Mouse (Mus musculus) left cerebral cortex, adult 18-20 months (tissue): ENCODE results near the gene Bcr. TPM values are rescaled to one million over a fixed set of nuclear protein-coding genes. Genes with fewer than 3 reads are reported as not detected.

Experiments
- DNase-seq, 2 experiments: peaks; one replicate each; pipeline ENCODE4 v3.0.0; 2021 to 2022; ENCODE audit warnings: low spot score in 2 of 2, mixed read lengths in 1 of 2
- total RNA-seq, 2 experiments: library from RNA; stranded (reverse); gene quantifications; 2 replicates each; pipeline ENCODE4 v1.2.3; 2021

Gene Bcr
- total RNA-seq, 2 experiments from 2014 or later = 102 to 109 TPM

- no peak for DNase-seq
Measured at GRCm38 (mm10) chr10:75055672-75056071, 4.7 kb upstream of the Bcr start.

GRCm38 (mm10) chr10:75056255-75056654, 4.1 kb upstream of the Bcr start:
- DNase-seq = no peak

DNA sequence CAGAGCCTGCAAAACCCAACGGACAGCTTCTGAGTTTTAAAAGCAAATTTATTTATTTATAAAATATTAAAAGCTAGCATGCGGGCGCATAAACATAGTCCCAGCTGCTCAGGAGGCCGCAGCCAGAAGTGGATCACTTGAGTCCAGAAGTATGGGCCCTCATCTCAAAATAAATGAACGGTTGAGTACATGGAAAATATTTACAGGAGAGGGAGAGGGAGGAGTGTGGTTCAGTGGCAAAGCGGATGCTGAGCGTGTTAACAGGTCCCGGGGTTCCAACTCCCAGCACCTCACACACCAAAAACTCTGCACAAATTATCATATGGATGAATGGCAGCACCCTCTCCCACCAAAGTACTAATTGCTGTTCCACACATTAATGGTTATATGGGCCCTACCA, 2.1 kb upstream of the Bcr start:
- no peak for DNase-seq

DNA sequence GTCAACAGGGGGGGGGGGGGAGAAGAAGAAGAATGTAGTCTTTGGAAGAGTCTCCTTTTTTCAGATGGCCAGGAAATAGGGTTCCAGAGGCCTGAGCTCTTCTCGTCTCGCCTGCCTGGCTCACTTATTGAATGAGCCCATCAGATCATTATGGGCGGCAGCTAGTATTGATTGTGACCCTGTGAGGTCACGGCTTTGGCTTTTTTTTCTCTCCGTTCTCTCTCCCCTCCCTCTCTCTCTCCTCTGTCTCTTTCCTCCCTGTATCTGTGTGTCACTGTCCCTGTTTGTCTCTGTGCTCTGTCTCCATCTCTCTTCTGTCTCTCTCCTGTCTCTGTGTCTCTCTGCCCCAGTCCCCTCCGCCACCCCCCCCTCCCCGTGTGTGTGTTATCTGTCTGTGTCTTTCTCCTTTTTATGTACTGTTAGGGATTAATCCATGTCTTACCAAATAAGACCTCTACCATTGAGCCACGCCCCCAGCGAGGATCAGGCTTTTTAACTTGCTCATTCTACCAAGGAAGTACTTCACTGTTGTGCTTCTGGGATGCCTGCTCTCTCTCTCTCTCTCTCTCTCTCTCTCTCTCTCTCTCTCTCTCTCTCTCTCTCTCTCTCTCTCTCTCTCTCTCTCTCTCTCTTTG, 1.5 kb upstream of the Bcr start:
- no peak for DNase-seq

GRCm38 (mm10) chr10:75059396-75059795, 996 bp upstream of the Bcr start:
- peak; percentile 80 to 82 for DNase-seq

GRCm38 (mm10) chr10:75060843-75061235, 447 bp downstream of the Bcr start:
- DNase-seq = no peak

DNA sequence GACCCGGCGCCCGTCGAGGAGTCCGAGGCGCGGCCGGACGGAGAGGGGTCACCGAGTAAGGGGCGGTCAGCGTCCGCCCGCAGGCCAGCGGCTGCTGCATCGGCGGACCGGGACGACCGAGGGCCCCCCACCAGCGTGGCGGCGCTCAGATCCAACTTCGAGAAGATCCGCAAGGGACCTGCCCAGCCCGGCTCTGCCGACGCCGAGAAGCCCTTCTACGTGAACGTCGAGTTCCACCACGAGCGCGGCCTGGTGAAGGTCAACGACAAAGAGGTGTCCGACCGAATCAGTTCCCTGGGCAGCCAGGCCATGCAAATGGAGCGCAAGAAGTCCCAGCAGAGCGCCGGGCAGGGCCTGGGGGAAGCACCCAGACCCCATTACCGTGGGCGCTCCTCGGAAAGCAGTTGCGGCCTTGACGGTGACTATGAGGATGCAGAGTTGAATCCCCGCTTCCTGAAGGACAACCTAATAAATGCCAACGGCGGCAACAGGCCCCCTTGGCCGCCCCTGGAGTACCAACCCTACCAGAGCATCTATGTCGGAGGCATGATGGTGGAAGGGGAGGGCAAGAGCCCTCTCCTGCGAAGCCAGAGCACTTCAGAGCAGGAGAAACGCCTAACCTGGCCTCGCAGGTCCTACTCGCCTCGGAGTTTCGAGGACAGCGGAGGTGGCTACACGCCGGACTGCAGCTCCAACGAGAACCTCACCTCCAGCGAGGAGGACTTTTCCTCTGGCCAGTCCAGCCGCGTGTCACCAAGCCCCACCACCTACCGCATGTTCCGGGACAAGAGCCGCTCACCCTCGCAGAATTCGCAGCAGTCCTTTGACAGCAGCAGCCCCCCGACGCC, 1.2 kb downstream of the Bcr start:
- DNase-seq = no peak

DNA sequence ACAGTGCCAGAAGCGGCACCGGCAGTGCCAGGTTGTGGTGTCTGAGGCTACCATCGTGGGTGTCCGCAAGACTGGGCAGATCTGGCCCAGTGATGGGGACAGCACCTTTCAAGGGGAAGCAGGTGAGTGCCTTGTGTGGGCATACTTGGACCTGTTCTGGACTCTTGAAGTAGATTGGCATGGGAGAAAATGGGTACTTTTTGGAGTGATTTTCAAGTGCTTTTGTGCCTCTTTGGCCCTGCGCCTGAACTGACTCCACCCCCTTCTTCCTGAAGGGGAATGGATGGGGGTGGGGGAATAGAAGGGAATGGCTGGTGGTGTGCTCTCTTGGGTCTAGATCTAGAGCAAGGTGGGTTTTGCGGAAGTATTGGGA, 1.8 kb downstream of the Bcr start:
- no peak for DNase-seq

GRCm38 (mm10) chr10:75062621-75063020, 2.2 kb downstream of the Bcr start:
- no peak for DNase-seq

DNA sequence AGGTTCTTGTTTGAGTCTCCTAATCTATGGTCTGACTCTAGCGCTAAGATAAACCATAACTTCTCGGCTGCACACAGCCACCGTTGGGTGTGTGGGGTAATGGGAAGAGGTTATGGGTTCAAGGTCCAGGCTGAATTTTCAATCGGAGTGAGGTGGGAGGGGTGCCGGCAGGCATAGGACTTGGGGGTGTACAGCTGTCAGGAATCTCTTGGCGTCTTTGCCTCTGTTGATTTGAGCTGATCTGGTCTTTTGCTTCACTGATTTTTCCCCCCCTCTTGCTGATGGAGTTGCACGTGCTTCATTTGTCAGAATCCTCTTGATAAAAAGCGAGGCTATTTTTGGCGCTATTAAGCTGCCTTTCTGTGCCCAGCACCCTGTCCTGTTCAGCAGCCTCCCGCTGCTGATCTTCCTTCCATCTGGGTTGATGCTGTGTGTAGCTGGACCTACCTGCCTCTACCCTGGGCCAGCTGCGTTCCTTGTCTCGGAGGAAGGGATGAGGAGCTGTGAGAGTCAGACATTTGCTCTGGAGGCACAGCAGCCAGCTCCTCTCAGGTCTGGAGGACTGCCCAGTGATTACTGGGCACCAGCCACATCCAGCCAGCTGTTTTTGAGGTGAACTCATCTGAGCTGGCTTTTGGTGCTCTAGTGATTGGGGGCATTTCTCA, 3.0 kb downstream of the Bcr start:
- DNase-seq = no peak

DNA sequence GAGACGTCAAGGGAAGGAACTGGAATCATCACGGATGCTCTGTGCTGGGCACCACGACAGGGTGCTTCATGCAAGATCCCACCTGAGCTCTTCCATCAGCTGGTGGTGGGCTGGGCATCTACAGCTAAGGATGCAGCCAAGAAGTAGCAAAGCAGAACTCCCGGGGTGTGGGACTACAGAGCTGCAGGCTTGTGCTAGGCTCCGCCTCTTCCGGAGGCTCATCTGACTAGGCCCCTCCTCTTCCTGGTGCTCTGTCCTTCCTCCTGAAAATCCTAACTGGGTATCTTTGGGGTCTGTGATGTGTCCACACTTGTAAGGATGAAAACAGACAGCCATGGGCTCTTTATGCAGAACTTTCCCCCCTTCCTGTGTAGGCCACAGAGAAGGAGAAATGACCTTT, 5.3 kb downstream of the Bcr start:
- DNase-seq = no peak

GRCm38 (mm10) chr10:75067446-75067845, 7.1 kb downstream of the Bcr start:
- DNase-seq = no peak

GRCm38 (mm10) chr10:75068086-75068485, 7.7 kb downstream of the Bcr start:
- no peak for DNase-seq

DNA sequence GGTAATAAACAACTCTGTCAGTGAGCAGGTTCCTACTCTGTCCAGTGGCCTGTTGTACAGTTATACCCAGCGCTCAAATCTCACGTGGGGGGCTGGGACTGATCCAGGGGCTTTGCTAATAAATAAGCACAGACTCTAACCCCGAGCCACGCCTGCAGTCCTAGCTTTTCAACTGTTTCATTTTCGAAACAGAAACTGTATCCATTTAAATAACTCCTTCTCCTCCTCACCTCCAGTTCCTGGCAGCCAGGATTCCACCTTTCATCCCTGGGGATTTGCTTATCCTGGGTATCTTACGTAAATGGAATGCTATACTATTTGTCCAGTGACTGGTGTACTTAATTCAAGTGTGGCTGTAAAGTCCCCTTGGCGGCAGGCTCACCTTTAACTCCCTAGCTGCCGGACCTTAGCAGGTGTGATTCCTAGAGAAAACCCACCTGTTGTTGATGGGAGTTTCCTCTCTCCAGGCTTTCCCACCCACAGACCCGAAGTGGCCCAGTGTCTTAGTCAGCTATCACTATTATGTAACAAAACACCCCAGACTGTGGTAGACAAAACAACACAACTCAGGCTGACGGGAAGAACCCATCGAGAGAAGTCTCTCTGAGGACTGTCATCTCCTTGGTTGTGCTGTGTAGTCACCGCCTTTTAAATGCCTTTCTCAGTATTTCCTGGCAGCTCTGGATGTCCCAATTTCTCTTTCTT, 8.4 kb downstream of the Bcr start:
- no peak for DNase-seq

DNA sequence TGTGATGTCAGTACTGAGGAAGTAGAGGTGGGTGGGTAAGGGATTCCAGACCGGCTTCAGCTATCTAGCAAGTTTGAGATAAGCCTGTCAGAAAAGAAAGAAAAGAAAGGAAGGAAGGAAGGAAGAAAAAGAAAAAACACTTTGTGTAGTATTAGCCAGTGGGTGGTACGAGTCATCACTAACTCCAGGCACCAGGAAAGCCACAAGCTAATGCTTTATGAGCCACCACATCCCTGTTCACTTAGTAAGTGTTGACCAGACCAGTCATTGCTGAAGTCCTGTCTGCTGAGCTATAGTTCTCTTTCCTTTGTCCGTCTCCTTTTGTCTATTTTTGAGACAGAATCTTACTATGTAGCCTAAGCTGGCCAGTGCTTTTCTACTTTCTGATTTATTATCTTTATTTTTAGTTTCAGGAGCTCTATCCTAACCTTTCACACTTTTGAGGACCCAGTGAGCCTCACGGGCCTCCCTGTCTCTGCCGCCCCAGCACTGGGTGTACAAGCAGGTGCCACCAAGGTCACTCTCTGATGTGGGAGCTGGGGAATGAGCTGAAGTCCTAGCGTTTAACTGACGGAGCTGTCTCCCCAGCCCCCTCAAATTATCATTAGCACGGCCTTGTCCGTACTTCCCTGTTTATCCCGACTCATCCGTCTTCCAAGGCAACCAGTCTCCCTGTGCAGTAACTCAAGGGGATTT, 10.0 kb downstream of the Bcr start:
- DNase-seq = no peak

DNA sequence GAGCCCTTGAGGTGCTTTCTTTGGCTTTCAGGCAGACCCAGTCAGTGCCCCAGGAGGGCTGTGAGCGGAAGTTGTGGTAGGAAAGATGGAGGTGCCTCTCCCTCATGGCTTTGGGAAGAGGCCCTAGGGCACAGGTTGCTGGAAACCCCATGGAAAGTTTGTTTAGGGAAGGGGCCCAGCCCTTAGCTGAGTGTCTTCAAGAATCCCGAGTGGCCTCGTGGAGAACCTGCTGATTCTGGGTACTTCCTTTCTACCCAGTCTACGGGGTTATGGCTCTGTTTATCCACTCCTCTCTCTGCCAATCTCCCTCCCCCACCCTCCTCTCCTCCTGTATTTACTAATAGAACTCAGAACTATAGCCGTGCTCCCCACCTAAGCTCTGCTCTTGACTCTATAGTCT, 15.3 kb downstream of the Bcr start:
- no peak for DNase-seq

DNA sequence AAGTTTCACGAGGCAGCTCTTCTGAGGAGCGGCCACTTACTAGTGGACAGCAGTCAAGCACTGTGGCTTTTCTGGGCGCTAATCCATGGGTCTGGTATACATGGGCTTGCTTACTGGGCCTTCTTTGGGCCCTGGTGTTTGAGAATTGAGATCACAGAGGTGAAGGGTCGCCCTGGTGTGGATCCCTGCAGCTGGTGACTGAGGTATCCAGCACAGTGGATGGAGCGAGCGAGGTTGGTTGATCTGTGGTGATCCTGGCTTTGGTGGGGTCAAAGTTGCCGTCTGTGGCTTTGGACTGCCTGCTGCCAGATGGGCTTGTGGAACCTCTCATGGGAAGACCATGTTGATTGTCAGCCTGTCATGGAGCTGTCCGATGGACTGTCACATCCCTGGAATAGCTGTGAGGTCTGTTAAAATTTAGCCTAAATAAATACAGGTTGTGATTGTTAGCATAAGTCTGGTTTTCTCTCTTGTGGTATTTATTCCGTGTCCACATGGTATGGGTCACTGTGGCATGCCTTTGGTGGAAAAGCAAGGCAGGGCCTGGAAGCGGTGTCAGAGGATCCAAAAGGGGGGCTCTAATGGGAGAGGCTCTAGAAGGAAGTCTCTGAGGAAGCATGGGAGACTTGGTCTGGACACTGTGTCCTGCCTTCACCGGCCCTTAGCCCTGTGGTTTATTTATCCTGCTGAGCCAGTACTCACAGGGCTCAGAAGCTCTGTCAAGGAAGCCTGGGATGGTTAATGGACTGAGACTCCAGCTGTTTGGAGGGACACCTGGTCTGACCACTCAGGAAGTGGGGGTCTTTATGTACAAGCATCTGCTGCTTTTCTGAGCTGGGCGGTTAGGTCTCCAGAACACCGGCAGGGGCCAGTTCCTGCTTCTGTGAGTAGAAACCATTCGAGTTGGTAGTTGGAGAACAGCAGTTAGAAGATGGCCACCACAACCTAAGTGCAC, 18.1 kb downstream of the Bcr start:
- no peak for DNase-seq

DNA sequence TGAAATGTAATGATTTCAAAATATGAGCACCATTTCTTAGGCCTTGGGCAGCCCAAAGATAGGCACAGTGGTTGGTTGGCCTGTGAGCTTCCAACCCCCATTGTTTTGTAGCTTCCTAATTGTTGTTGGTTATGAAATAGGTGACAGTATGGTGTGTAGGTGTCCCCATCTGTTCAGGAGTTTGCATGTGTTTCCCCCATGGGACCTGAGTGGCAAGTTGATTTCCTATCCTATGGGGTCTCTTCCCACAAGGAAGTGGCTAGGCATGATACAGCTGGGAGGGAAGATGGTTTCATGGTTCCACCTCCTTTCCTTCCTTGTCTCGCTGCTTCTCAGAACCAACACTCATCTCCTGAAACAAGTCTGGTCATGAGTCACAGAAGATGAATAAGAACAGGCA, 24.9 kb downstream of the Bcr start:
- no peak for DNase-seq

- no peak for DNase-seq
Measured at GRCm38 (mm10) chr10:75088471-75088870, 28.1 kb downstream of the Bcr start.
